ENCODE assay signal across 29 mouse cellular contexts in genomic region chr13:46748138-46748873, GRCm38 (mm10). TPM values are rescaled to one million over a fixed set of nuclear protein-coding genes. Genes with fewer than 3 reads are reported as not detected.
DNase-seq lines count a peak whose midpoint lies in the region; ATAC-seq and TF ChIP-seq lines count a peak whose summit lies in the region.
"Had no signal": no experiment of that assay in that cellular context is flagged by ENCODE, and none has a peak within 500 bp of the region (broad histone marks: within the 10 kb centered on the region; RNA-seq: fewer than 3 reads in every experiment).

No protein-coding gene starts in this region.

- H3K4me3 ChIP-seq in stomach, embryonic 15.5 days (replicated peaks): no peak overlapping the region
- H3K4me3 ChIP-seq in stomach, postnatal 0 days (ENCODE audit: low read depth, low read length): no peak overlapping the region
- no peak overlapping the region for H3K4me3 ChIP-seq in liver, embryonic 11.5 days (ENCODE audit: low read depth, low read length)
- H3K4me3 ChIP-seq in liver, embryonic 16.5 days (ENCODE audit: low read depth, low read length): no peak overlapping the region
- H3K4me3 ChIP-seq: embryonic facial prominence, embryonic 12.5 days; forebrain, embryonic 10.5 days; forebrain, embryonic 15.5 days; heart, embryonic 15.5 days; left cerebral cortex, adult 2 months; limb, embryonic 13.5 days; lung, embryonic 15.5 days; midbrain, embryonic 12.5 days; myocyte; neural tube, embryonic 12.5 days had no signal

- no peak overlapping the region for H3K9ac ChIP-seq in stomach, embryonic 15.5 days
- H3K9ac ChIP-seq in stomach, postnatal 0 days (ENCODE audit: low read length): no peak overlapping the region
- H3K9ac ChIP-seq in liver, embryonic 11.5 days (ENCODE audit: low read depth, low read length): no peak overlapping the region
- H3K9ac ChIP-seq in liver, embryonic 16.5 days (ENCODE audit: low read depth, low read length): no peak overlapping the region
- H3K9ac ChIP-seq: embryonic facial prominence, embryonic 12.5 days; forebrain, embryonic 15.5 days; heart, embryonic 15.5 days; limb, embryonic 13.5 days; lung, embryonic 15.5 days; midbrain, embryonic 12.5 days; neural tube, embryonic 12.5 days had no signal

- no peak for TF ChIP-seq CTCF in stomach, postnatal 0 days (IDR thresholded peaks at IDR 0.05; ENCODE audit: low read depth)

- WGBS in stomach, embryonic 15.5 days: 79% methylated on average over 5 of the region's 5 CpGs
- WGBS in stomach, postnatal 0 days: 73% methylated on average over 5 of the region's 5 CpGs
- 41% methylated on average over 5 of the region's 5 CpGs for WGBS in liver, embryonic 11.5 days
- 29% methylated on average over 5 of the region's 5 CpGs for WGBS in liver, embryonic 16.5 days (ENCODE audit: insufficient replicate concordance)

- H3K36me3 ChIP-seq in stomach, embryonic 15.5 days: peaks cover 11% of the 10 kb centered on the region; the same call in 1 of the 2 replicates
- peaks cover 12% of the 10 kb centered on the region; the same call in 1 of the 2 replicates for H3K36me3 ChIP-seq in stomach, postnatal 0 days (ENCODE audit: control insufficient read depth, insufficient read depth, low read length)
- peaks cover 7% of the 10 kb centered on the region; the same call in 1 of the 2 replicates for H3K36me3 ChIP-seq in liver, embryonic 11.5 days (ENCODE audit: control insufficient read depth, insufficient read depth, low read length)
- H3K36me3 ChIP-seq in liver, embryonic 16.5 days (ENCODE audit: control insufficient read depth, insufficient read depth): no peaks in the 10 kb centered on the region; the same call in 1 of the 2 replicates

- DNase-seq in stomach, postnatal 0 days (ENCODE audit: low spot score): no peak
- DNase-seq in liver, embryonic 11.5 days (ENCODE audit: low spot score): no peak
- DNase-seq in layer of hippocampus, adult 9-10 months (ENCODE audit: low spot score): no peak
- no peak for DNase-seq in kidney, postnatal 36 days
- DNase-seq: adrenal gland, postnatal 36 days; cerebellum, adult 8-10 months; cerebellum, postnatal 25 days; embryo, embryonic 11 days; gastrocnemius, postnatal 36 days; kidney, adult 8-10 months; kidney, postnatal 10 days; right cerebral cortex, adult 18-20 months; spleen, adult 18-20 months; thymus, postnatal 4 days had no signal

- no peaks in the 10 kb centered on the region for H3K27me3 ChIP-seq in stomach, embryonic 15.5 days (replicated peaks)
- no peaks in the 10 kb centered on the region for H3K27me3 ChIP-seq in stomach, postnatal 0 days (ENCODE audit: control insufficient read depth, insufficient read depth, low read length)
- no peaks in the 10 kb centered on the region for H3K27me3 ChIP-seq in liver, embryonic 11.5 days (replicated peaks; ENCODE audit: control insufficient read depth, insufficient read depth, low read length)
- H3K27me3 ChIP-seq in liver, embryonic 16.5 days (ENCODE audit: control insufficient read depth, insufficient read depth, low read depth, low read length): no peaks in the 10 kb centered on the region
- H3K27me3 ChIP-seq: embryonic facial prominence, embryonic 12.5 days; forebrain, embryonic 15.5 days; heart, embryonic 15.5 days; limb, embryonic 13.5 days; lung, embryonic 15.5 days; midbrain, embryonic 12.5 days; neural tube, embryonic 12.5 days had no signal

- no peak overlapping the region for H3K27ac ChIP-seq in stomach, embryonic 15.5 days
- H3K27ac ChIP-seq in stomach, postnatal 0 days (replicated peaks): no peak overlapping the region
- H3K27ac ChIP-seq in liver, embryonic 11.5 days (ENCODE audit: low read depth, low read length): no peak overlapping the region
- 0 out of 2 replicates have a peak overlapping the region, but pooled peaks have one; percentile 35 for H3K27ac ChIP-seq in liver, embryonic 16.5 days (ENCODE audit: low read length)
- H3K27ac ChIP-seq: embryonic facial prominence, embryonic 12.5 days; forebrain, embryonic 10.5 days; forebrain, embryonic 15.5 days; heart, embryonic 15.5 days; left cerebral cortex, adult 2 months; limb, embryonic 13.5 days; lung, embryonic 15.5 days; midbrain, embryonic 12.5 days; neural tube, embryonic 12.5 days had no signal

- no peak for TF ChIP-seq EP300 in stomach, postnatal 0 days (optimal IDR thresholded peaks at IDR 0.05)

- no peak overlapping the region for H3K4me2 ChIP-seq in stomach, embryonic 15.5 days
- H3K4me2 ChIP-seq in stomach, postnatal 0 days (replicated peaks; ENCODE audit: low read depth): no peak overlapping the region
- no peak overlapping the region for H3K4me2 ChIP-seq in liver, embryonic 11.5 days
- H3K4me2 ChIP-seq in liver, embryonic 16.5 days (ENCODE audit: low read depth, low read length): no peak overlapping the region
- H3K4me2 ChIP-seq: embryonic facial prominence, embryonic 12.5 days; forebrain, embryonic 15.5 days; heart, embryonic 15.5 days; limb, embryonic 13.5 days; lung, embryonic 15.5 days; midbrain, embryonic 12.5 days; neural tube, embryonic 12.5 days had no signal

- peak; percentile 60 for ATAC-seq in stomach, embryonic 15.5 days (ENCODE audit: insufficient read depth, low FRiP score, low read depth)
- ATAC-seq in stomach, postnatal 0 days (ENCODE audit: low FRiP score, low TSS enrichment): no peak
- ATAC-seq in liver, embryonic 11.5 days (replicated peaks; ENCODE audit: low FRiP score): peak; percentile 88
- peak; percentile 79 for ATAC-seq in liver, embryonic 16.5 days (ENCODE audit: low read depth)
- ATAC-seq in cerebellum, adult (ENCODE audit: insufficient number of reproducible peaks, low FRiP score, low TSS enrichment): no peak
- ATAC-seq: CD4-positive, CD25-positive, alpha-beta regulatory T cell, adult 4 months; forebrain, embryonic 15.5 days; hindbrain, embryonic 16.5 days had no signal

- H3K9me3 ChIP-seq in stomach, embryonic 15.5 days: no peaks in the 10 kb centered on the region
- no peaks in the 10 kb centered on the region for H3K9me3 ChIP-seq in stomach, postnatal 0 days (ENCODE audit: control insufficient read depth, low read length)
- no peaks in the 10 kb centered on the region for H3K9me3 ChIP-seq in liver, embryonic 11.5 days (ENCODE audit: control insufficient read depth, low read length)
- no peaks in the 10 kb centered on the region for H3K9me3 ChIP-seq in liver, embryonic 16.5 days (replicated peaks; ENCODE audit: control insufficient read depth, low read length)
- H3K9me3 ChIP-seq: embryonic facial prominence, embryonic 12.5 days; forebrain, embryonic 10.5 days; forebrain, embryonic 15.5 days; heart, embryonic 15.5 days; limb, embryonic 13.5 days; lung, embryonic 15.5 days; midbrain, embryonic 12.5 days; neural tube, embryonic 12.5 days had no signal

- H3K4me1 ChIP-seq in stomach, embryonic 15.5 days: no peaks in the 10 kb centered on the region
- no peaks in the 10 kb centered on the region for H3K4me1 ChIP-seq in stomach, postnatal 0 days (replicated peaks; ENCODE audit: control insufficient read depth, insufficient read depth)
- peaks cover 9% of the 10 kb centered on the region for H3K4me1 ChIP-seq in liver, embryonic 11.5 days (replicated peaks; ENCODE audit: control insufficient read depth, insufficient read depth, low read length)
- H3K4me1 ChIP-seq in liver, embryonic 16.5 days (ENCODE audit: control insufficient read depth, low read depth, low read length): peaks cover 8% of the 10 kb centered on the region
- H3K4me1 ChIP-seq: embryonic facial prominence, embryonic 12.5 days; forebrain, embryonic 10.5 days; forebrain, embryonic 15.5 days; limb, embryonic 13.5 days; midbrain, embryonic 12.5 days; neural tube, embryonic 12.5 days had no signal

RNA-seq across cellular contexts. Expression of gene Nup153, which starts 20.6 kb away (rescaled TPM):
- 18.4 and 21.7 TPM in 2 replicates for polyA plus RNA-seq in stomach, embryonic 15.5 days (2015; fragmentation: Nextera tagmentation; extraction: Ambion mirVana)
- polyA plus RNA-seq in stomach, postnatal 0 days (2015; fragmentation: Nextera tagmentation; extraction: Ambion mirVana): 7.0 and 7.6 TPM in 2 replicates
- polyA plus RNA-seq in liver, embryonic 11.5 days (2014; fragmentation: Nextera tagmentation; extraction: Ambion mirVana): 41.6 and 42.1 TPM in 2 replicates
- polyA plus RNA-seq in liver, embryonic 16.5 days (2015; fragmentation: Nextera tagmentation; extraction: Ambion mirVana): 13.6 and 13.8 TPM in 2 replicates

Comparison
In these comparisons a context has a peak if more than half of its experiments do, and no peak if none do; other contexts are left out.
1. ATAC-seq: peak in stomach, embryonic 15.5 days (single experiment), liver, embryonic 11.5 days (single experiment) and liver, embryonic 16.5 days (single experiment); none in stomach, postnatal 0 days (single experiment) and cerebellum, adult (single experiment).